Mouse (Mus musculus): ENCODE data around the gene Mdga2.

Mdga2 gene

DNA sequence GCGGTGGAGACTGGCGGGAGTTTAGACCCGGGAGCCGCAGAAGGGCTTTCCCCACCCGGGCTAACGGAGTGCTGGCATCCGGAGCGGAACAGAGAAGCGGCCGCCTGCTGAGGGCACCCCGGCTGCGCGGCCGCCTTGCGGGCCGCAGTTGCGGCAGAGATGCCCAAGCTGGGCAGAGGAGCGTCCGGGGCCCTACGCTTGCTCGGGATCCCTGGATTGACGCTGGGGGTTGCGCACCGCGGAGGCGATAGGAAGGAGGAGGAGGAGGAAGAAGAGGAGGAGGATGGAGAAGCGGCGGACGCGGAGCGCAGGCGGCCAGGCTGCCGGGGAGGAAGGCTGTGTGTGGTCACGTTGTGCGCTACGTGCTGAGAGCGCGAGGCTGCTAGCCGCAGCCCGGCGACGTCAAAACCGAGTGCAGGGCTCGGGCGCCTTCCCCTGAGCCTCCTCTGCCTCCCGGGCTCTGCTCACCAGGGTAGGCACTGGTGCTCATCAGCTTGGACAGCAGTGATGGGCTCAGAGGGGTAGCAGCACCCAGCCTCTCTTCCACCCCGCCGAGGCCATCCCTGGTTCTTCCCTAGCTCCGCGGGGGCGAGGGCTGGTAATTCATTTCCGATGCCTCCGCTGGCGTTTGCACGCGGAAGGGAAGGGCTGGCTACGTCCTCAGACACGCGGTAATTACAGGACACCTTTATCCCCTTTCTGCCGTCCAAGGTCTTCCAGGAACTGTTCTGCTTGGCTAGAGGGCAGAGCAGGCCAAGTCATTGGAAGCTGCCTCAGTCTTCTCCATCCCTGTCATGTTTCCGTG, at the start of gene Mdga2:
TSS of gene Mdga2 (minus strand) at position 329 of the 805 bp plus-strand sequence.
- peak; percentile 4 for DNase-seq (ENCODE audit: low read depth, low spot score)

DNA sequence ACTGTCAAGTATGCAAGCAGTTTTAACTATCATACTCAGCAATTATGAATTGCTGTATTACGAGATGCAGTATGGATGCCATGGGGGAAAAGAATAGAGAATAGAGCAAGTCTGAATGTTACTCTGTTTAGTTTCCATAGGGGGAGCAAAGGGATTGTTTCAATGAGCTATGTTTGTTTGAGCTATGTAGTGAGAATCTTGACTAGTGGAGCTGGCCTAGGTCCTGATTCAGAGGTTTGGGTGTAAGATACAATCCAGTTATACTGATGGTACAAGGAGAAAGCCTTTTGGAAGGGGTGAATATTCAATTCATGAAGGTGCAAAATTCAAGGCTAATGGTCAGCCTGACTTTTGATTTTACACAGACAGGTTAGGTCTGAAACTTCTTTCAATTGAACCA, 45.1 kb upstream of the Mdga2 start:
- no peak for DNase-seq (ENCODE audit: low read depth, low spot score)

GRCm38 (mm10) chr12:67223530-67223929, 1.2 kb upstream of the Mdga2 start:
- no peak for DNase-seq (ENCODE audit: low read depth, low spot score)

- DNase-seq (ENCODE audit: low read depth, low spot score) = peak; percentile 28
These were observed 774 bp downstream of the Mdga2 start for GRCm38 (mm10) chr12:67221329-67222220.

DNA sequence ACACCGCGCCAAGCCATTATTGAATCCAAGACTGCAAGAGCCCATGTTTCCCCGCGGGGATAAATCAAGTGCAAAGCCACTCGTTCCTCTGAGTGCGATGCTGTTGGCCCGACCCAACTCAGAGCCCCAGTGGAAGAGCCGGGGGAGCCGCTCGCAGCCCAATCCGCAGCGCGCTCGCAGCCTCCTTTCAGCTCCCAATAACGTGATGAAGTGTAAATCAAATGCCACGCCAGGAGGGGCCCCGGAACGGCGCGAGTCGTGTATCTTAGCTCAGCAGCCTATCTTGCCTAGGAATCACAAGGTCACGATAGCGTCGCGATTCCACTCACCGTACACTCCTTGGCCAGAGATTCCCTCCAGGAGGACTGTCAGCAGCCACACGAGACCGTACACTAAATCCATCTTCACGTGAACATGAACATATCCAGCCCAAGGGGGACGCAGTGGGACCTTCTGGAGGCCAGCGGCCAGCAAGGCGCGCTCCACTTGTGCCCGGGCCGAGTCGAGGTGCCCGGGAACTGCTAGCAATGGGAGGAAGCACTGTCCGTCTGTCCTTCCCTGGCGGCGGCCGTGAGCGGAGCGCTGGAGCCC, 1.6 kb downstream of the Mdga2 start:
- peak; percentile 7 for DNase-seq (ENCODE audit: low read depth, low spot score)

GRCm38 (mm10) chr12:67220041-67220440, 2.3 kb downstream of the Mdga2 start:
- DNase-seq (ENCODE audit: low read depth, low spot score) = no peak

DNA sequence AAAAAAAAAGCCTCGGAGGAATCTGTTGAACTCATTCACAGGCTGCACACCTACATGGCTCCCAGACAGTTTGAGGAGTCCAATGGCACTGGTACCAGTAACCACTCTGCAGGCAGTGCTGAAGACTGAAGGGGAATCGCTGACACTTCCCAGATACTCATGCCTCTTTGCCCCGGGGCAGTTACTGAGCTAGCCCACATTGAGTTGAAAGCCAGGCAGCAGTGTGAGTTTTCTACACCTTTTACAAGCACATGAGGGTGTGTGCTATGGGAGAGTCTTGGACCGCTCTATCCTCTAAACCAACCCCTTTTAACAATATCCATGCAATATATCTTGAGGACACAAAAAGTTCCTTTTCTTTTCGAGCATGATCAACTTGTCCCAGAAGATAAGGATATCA, 2.8 kb downstream of the Mdga2 start:
- no peak for DNase-seq (ENCODE audit: low read depth, low spot score)

DNA sequence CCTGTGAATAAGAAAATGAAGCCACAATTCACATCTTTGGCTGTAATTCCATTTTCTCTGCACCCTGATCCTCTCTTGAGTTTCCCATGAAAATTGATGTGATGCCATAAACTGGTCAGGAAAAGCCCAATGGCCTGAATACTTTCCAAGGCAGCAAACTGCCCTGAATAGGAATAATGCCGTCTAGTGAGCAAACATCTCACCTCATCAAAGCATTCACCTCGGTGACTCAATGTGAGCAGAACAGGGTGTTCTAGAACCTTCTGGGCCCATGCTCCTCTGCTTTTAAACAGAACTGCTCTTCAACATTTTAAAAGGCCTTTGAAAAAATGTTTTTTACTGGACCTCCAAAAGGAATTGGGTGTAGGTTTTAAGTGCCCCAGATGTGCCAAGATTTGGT, 9.5 kb downstream of the Mdga2 start:
- DNase-seq (ENCODE audit: low read depth, low spot score) = no peak

DNA sequence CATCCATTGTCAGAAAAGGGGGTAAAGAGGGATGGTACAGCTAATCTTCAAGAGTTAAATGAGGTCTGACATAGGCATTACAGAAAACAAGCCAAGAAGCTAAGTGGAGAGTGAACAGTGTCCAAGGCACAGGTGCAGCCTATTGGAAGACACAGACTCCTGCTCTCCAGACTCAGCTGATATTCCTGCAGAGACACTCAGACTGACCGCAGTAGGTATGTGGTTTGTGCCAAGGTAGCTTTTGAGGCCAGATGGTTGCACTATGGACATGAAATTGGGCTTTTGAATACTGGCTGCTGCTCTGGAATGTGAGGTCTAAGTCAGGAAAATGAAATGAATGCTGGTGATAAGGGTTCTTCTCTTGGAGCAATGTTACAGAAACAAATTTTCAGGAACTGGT, 44.2 kb downstream of the Mdga2 start:
- no peak for DNase-seq (ENCODE audit: low read depth, low spot score)

DNA sequence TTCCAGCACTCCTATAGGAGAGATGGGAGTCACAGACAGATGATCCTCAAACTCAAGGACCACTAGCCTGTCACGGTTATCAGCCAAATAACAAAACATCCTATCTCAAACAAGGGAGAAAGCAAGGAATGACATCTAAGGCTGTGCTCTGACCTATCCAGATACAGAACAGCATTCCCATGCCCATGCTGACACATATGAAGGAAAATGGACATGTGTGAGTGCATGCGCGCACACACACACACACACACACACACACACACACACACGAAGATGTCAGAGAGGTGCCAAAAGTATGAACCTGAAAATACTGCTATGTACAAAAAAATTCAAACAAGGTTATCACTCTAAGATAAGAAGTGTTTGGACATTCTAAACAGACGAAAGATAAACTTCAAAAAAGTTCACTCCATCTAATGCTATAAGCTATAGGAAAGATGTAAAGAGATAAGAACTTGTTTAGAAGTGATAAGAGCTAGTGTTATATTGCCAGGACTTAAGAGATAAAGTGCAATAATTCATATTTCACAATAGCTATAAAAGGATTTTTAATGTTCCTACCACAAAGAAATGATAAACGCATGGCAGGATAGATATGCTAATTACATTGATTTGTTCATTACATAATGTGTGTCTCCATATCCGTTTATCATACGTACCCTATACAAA, 65.6 kb downstream of the Mdga2 start:
- no peak for DNase-seq (ENCODE audit: low read depth, low spot score)

DNA sequence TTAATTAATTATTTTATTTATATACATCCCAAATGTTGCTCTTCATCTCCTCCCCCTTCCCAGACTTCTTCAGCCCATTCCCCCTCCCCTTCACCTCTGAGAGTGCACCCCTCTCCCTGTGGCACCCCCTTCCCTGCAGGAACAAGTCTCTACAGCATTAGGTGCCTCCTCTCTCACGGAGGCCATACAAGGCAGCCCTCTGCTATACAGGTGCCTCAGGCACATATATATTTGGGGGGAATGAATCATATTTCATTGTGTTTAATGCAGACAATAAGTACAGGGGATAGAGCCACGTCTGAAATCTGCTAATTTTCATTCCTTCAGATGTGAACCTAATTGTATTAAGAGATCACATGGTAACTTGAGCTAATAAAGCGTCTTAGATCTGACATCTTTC, 69.3 kb downstream of the Mdga2 start:
- DNase-seq (ENCODE audit: low read depth, low spot score) = no peak

GRCm38 (mm10) chr12:67141605-67142004, 80.7 kb downstream of the Mdga2 start:
- DNase-seq (ENCODE audit: low read depth, low spot score) = no peak

DNA sequence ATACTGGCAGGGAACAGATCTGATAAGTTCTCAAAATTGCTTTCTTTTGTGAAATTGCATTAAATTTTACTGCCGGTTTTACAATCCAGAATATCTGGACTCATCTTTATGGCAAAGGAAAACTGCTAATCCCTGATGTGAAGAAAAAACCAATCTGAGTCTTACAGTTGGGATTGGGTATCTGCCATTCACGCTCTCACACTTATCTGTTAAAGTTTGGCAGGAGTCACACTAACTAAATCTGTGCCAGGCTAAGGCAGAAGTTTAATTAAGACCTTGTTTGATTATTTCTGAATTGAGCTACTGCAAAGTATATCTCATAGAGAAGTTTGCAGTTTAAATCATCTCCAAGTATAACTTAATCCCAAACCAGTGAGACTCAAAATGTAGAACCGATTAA, 82.2 kb downstream of the Mdga2 start:
- DNase-seq (ENCODE audit: low read depth, low spot score) = no peak

- DNase-seq (ENCODE audit: low read depth, low spot score) = no peak
These were observed 94.9 kb downstream of the Mdga2 start for GRCm38 (mm10) chr12:67127457-67127856.

DNA sequence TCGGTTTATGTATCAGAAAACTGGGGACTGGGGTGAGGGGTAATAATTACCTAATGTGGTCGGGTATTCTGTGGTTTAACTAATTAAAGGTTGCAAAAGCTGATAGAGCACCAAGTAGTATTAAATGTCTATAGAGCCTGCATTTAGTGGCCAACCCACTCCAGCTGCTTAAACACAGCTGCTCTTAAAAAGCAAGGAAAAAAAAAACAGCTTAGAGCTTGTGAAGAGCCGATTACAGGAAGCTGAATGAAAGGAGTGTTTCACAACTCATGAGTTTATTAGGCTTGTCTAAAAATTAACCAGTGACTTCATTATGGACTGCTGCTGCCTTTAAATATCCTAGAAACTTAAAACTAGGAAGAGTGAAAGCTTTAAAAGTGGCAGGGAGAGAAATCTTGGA, 98.5 kb downstream of the Mdga2 start:
- no peak for DNase-seq (ENCODE audit: low read depth, low spot score)

DNA sequence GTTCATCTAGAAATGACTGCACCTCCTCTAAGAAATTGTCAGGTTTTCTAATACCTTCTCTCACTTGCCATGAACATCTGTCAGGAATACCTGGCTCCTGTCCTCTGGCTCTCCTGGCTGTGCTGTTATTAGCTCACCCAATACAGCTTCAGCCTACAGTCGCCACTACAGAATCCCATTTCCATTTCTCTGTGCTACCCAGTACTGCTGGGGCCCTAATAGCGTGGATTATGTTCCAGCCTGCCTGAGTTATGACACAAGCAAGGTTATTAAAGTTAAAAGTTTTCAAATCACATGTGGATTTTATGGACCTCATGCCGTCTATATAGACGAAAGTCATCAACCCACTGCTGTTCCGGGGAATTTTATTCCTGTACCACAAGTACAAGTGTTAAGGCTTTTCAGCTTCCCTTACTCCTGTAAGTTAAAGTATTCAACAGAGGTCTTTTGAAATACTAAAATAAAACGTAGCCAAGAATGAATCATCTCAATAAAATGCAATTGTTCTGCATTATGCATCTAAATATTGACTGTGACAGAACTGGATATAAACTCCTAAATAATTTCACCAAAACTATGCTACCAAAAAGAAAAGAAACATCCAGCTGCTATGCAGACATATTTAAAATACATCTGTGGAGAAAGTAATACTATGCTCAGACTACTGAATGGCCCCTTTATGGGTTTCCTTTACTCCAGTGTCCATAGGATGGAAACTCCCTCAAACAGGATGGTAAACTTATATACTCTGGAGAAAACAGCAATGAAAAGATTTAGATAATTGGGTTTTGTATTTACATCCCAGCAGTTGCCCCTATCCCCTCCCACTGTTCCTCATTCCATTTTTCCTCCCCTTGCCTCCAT, 103.5 kb downstream of the Mdga2 start:
- DNase-seq (ENCODE audit: low read depth, low spot score) = no peak

- no peak for DNase-seq (ENCODE audit: low read depth, low spot score)
These were observed 118.2 kb downstream of the Mdga2 start for GRCm38 (mm10) chr12:67104171-67104570.

DNA sequence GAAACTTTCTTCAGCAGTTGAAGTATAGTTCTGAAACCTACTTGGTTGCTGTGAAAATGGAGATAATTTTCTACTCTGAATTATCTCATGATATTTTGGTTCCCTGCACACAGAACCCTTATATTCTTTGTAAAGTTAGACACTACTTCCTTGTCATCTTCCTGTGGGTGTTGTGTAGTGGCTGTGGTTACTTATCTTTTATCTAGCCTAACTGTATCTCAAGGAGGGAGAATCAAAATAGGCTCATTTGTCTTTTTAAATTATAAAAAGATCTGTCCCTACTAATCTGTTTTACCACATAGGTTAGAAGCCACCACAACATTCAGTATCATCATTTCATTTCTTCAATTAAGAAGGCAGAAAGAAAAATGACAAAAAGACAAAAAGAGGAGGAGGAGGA, 127.9 kb downstream of the Mdga2 start:
- DNase-seq (ENCODE audit: low read depth, low spot score) = no peak

DNA sequence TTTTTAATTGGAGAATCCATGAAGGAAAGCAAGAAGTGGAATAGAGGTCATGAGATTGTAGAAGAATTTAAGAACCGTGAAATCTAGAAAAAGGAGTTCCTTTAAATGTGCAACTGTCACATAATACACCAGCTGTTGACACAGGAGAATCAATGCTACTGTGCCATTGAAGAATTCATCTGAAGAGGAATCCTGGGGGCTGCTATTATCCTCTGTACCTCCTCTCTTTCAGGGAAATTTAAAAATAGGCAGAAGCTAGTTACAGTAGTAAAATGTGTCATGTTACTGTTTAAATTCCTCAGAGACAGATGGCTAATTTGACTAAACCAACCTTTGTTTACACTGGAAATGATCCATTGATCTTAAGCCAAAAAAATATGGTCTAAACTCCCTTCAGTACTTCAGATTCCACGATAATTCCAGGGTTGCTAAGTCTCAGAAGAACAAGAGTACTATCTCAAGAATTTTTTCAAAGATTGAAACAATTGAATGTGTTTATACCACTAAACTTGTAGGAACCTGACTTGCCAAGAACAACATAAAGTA, 131.9 kb downstream of the Mdga2 start:
- no peak for DNase-seq (ENCODE audit: low read depth, low spot score)
